Comparison of ENCODE assay signal across 8 mouse cellular contexts in the genomic region with DNA sequence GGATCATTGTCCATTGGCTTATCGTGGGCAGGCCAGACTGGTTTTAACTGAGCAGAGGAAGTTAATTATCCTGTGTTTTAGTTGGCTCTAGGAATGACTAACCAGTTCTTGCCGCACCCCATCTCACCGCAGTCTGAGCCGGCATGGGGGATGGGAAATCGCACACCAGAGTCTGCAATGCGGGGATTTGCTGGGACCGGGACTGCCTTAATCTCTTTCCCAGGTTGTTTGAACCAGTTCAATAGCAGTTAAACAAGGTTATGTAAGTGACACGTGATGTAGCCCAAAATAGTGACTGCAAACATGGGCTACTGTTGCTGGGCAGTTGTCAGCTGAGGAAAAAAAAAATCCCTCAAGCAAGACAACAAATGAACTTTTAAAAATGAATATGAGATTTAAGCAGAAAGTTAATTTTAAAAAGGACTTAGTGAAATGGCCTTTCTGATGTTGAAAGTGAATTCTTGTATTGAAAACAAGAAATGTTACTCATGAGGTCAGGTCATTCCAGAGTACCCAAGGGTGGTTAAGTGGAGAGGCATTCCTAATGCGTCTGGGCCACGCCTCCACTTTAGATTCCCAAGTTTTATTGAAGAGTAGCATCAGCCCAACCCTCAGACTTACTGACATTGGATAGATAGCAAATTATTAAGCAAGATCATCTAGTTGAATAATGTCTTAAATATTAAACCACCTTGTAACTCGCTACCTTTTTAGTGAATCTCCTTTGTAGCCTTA.
DNase-seq lines count a peak whose midpoint lies in the region; ATAC-seq lines count a peak whose summit lies in the region.

No protein-coding gene starts in this region.

- no peaks in the 10 kb centered on the region for H3K4me1 ChIP-seq in liver, embryonic 11.5 days (replicated peaks; ENCODE audit: control insufficient read depth, insufficient read depth, low read length)
- no peaks in the 10 kb centered on the region for H3K4me1 ChIP-seq in hindbrain, embryonic 11.5 days (replicated peaks; ENCODE audit: control insufficient read depth, insufficient read depth, low read length)

- H3K9ac ChIP-seq in liver, embryonic 11.5 days (ENCODE audit: low read depth, low read length), result no peak overlapping the region
- H3K9ac ChIP-seq in hindbrain, embryonic 11.5 days (ENCODE audit: low read depth, low read length), result no peak overlapping the region

- no peaks in the 10 kb centered on the region for H3K36me3 ChIP-seq in liver, embryonic 11.5 days (ENCODE audit: control insufficient read depth, insufficient read depth, low read length)
- no peaks in the 10 kb centered on the region for H3K36me3 ChIP-seq in hindbrain, embryonic 11.5 days (ENCODE audit: control insufficient read depth, insufficient read depth, low read length)

- H3K4me2 ChIP-seq in liver, embryonic 11.5 days, result no peak overlapping the region; the same call in 1 of the 2 replicates
- H3K4me2 ChIP-seq in hindbrain, embryonic 11.5 days (replicated peaks; ENCODE audit: low read depth, low read length), result no peak overlapping the region

- peak; percentile 40 to 74 for DNase-seq in adrenal gland, adult (ENCODE audit: inconsistent age in 2 of 2, low spot score in 1 of 2)
- no peak for DNase-seq in adrenal gland, postnatal 4 days (ENCODE audit: low spot score in 2 of 2)
- DNase-seq in adrenal gland, postnatal 36 days, result peak; percentile 12 to 40
- DNase-seq in gastrocnemius, postnatal 10 days, result peak; percentile 43
- DNase-seq in kidney, adult 11 months, result peak; percentile 94
- DNase-seq in liver, embryonic 11.5 days (ENCODE audit: low spot score), result no peak
- DNase-seq in retina, postnatal 1 day, result peak; percentile 31
- no peak for DNase-seq in hindbrain, embryonic 11.5 days (ENCODE audit: low spot score)

- no peak overlapping the region for H3K27ac ChIP-seq in liver, embryonic 11.5 days (ENCODE audit: low read depth, low read length)
- no peak overlapping the region for H3K27ac ChIP-seq in hindbrain, embryonic 11.5 days (ENCODE audit: low read depth, low read length)

- no peaks in the 10 kb centered on the region for H3K27me3 ChIP-seq in liver, embryonic 11.5 days (replicated peaks; ENCODE audit: control insufficient read depth, insufficient read depth, low read length)
- H3K27me3 ChIP-seq in hindbrain, embryonic 11.5 days (ENCODE audit: control insufficient read depth, insufficient read depth, low read length), result no peaks in the 10 kb centered on the region

- peak; percentile 67 for ATAC-seq in liver, embryonic 11.5 days (replicated peaks; ENCODE audit: low FRiP score)
- no peak for ATAC-seq in hindbrain, embryonic 11.5 days (ENCODE audit: low FRiP score)

- H3K9me3 ChIP-seq in liver, embryonic 11.5 days (ENCODE audit: control insufficient read depth, low read length), result no peaks in the 10 kb centered on the region
- no peaks in the 10 kb centered on the region for H3K9me3 ChIP-seq in hindbrain, embryonic 11.5 days (ENCODE audit: control insufficient read depth, low read length)

- WGBS in liver, embryonic 11.5 days, result 46% methylated on average over 11 of the region's 11 CpGs
- 41% methylated on average over 11 of the region's 11 CpGs for WGBS in hindbrain, embryonic 11.5 days

- no peak overlapping the region for H3K4me3 ChIP-seq in liver, embryonic 11.5 days (ENCODE audit: low read depth, low read length)
- H3K4me3 ChIP-seq in hindbrain, embryonic 11.5 days (ENCODE audit: low read depth, low read length), result no peak overlapping the region

Comparison
In these comparisons a context has a peak if more than half of its experiments do, and no peak if none do; other contexts are left out.
1. DNase-seq: peak in adrenal gland, adult (2 of 2), adrenal gland, postnatal 36 days (2 of 2), gastrocnemius, postnatal 10 days (single experiment), kidney, adult 11 months (single experiment) and retina, postnatal 1 day (single experiment); none in adrenal gland, postnatal 4 days (0 of 2), liver, embryonic 11.5 days (single experiment) and hindbrain, embryonic 11.5 days (single experiment).